Mouse (Mus musculus): Measurements from ENCODE around the gene Sdk1. TPM values are rescaled to one million over a fixed set of nuclear protein-coding genes. Genes with fewer than 3 reads are reported as not detected.

Gene Sdk1
- total RNA-seq, 2 experiments from 2014 or later = 2.3 to 2.5 TPM

- no peak for DNase-seq
Measured at GRCm38 (mm10) chr5:141771516-141771915, 530.2 kb downstream of the Sdk1 start.

GRCm38 (mm10) chr5:141778231-141778630 is 536.9 kb downstream of the Sdk1 start:
- DNase-seq = no peak

- DNase-seq = no peak
Measured at GRCm38 (mm10) chr5:141781142-141781541, 539.9 kb downstream of the Sdk1 start.

GRCm38 (mm10) chr5:141782330-141782729 is 541.0 kb downstream of the Sdk1 start:
- no peak for DNase-seq

- DNase-seq = no peak
Measured at GRCm38 (mm10) chr5:141783516-141783915, 542.2 kb downstream of the Sdk1 start.

- no peak for DNase-seq
Measured at GRCm38 (mm10) chr5:141793926-141794325, 552.6 kb downstream of the Sdk1 start.

GRCm38 (mm10) chr5:141823823-141824330 is 582.6 kb downstream of the Sdk1 start:
- no peak for DNase-seq

- DNase-seq = no peak
Measured at GRCm38 (mm10) chr5:141824739-141825379, 583.6 kb downstream of the Sdk1 start.

GRCm38 (mm10) chr5:141835566-141835965 is 594.3 kb downstream of the Sdk1 start:
- DNase-seq = no peak

- DNase-seq = no peak
Measured at GRCm38 (mm10) chr5:141836892-141837455, 595.7 kb downstream of the Sdk1 start.

- DNase-seq = no peak
Measured at GRCm38 (mm10) chr5:141844701-141845100, 603.4 kb downstream of the Sdk1 start.

GRCm38 (mm10) chr5:141847686-141848085 is 606.4 kb downstream of the Sdk1 start:
- DNase-seq = peak; percentile 23

- DNase-seq = peak; percentile 16
Measured at GRCm38 (mm10) chr5:141852175-141852574, 610.9 kb downstream of the Sdk1 start.

- no peak for DNase-seq
Measured at GRCm38 (mm10) chr5:141856447-141856846, 615.2 kb downstream of the Sdk1 start.

- DNase-seq = no peak
Measured at GRCm38 (mm10) chr5:141857781-141858180, 616.5 kb downstream of the Sdk1 start.

- no peak for DNase-seq
Measured at GRCm38 (mm10) chr5:141858406-141859160, 617.3 kb downstream of the Sdk1 start.

GRCm38 (mm10) chr5:141866042-141866441 is 624.8 kb downstream of the Sdk1 start:
- no peak for DNase-seq

- no peak for DNase-seq
Measured at GRCm38 (mm10) chr5:141873751-141874150, 632.5 kb downstream of the Sdk1 start.

GRCm38 (mm10) chr5:141880661-141881060 is 639.4 kb downstream of the Sdk1 start:
- no peak for DNase-seq

GRCm38 (mm10) chr5:141884111-141884647 is 642.9 kb downstream of the Sdk1 start:
- DNase-seq = no peak

GRCm38 (mm10) chr5:141886006-141886405 is 644.7 kb downstream of the Sdk1 start:
- DNase-seq = no peak

GRCm38 (mm10) chr5:141889766-141890165 is 648.5 kb downstream of the Sdk1 start:
- no peak for DNase-seq

GRCm38 (mm10) chr5:141896402-141896801 is 655.1 kb downstream of the Sdk1 start:
- no peak for DNase-seq

Measured in gastrocnemius, postnatal 25 days (tissue).